Mouse (Mus musculus) E14TG2a.4 (cell line): ENCODE results near the gene Elp1.

Experiments used
- CTCF ChIP-seq: conservative IDR thresholded peaks from 2 replicates; pipeline ENCODE4 v1.5.1; 2014; ENCODE audit warnings: low read length
- NANOG ChIP-seq: IDR thresholded peaks from 2 replicates; pipeline ENCODE4 v1.6.1; 2014; ENCODE audit warnings: borderline replicate concordance, low read length, mixed read lengths

DNA sequence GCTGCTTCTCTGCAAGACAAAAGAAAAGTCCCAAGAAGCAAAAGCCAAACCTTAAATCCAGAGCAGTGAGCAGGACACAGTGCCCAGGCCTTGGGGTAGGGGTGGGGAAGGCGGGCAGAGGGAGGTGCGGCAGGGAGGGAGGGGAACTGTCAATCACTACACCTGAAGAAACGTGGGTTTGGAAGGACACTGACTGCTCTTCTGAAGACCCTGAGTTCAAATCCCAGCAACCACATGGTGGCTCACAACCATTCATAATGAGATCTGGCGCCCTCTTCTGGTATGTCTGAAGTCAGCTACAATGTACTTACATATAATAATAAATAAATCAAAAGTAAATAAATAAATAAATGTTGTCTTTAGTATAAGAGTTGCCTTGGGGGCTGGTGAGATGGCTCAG lies 42.8 kb upstream of the Elp1 start:
- TF ChIP-seq CTCF = 0 out of 2 replicates have a peak, but pooled peaks have one; percentile 21
- no peak for TF ChIP-seq NANOG
